ENCODE assay signal across 8 mouse cellular contexts in the genomic region with DNA sequence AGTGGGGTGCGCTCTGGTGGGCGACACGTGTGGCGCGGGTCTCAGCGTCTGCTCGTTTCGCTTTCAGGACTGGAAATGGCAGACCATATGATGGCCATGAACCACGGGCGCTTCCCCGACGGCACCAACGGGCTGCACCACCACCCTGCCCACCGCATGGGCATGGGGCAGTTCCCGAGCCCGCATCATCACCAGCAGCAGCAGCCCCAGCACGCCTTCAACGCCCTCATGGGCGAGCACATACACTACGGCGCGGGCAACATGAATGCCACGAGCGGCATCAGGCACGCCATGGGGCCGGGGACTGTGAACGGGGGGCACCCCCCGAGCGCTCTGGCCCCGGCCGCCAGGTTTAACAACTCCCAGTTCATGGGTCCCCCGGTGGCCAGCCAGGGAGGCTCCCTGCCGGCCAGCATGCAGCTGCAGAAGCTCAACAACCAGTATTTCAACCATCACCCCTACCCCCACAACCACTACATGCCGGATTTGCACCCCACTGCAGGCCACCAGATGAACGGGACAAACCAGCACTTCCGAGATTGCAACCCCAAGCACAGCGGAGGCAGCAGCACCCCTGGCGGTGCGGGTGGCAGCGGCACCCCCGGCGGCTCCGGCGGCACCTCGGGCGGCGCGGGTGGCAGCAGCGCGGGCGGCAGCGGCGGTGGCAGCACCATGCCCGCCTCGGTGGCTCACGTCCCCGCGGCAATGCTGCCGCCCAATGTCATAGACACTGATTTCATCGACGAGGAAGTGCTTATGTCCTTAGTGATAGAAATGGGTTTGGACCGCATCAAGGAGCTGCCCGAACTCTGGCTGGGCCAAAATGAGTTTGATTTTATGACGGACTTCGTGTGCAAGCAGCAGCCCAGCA. TPM values are rescaled to one million over a fixed set of nuclear protein-coding genes. Genes with fewer than 3 reads are reported as not detected.
DNase-seq lines count a peak whose midpoint lies in the region; ATAC-seq lines count a peak whose summit lies in the region.

No protein-coding gene starts in this region.

- no peaks in the 10 kb centered on the region for H3K9me3 ChIP-seq in forebrain, embryonic 16.5 days (ENCODE audit: control insufficient read depth, low read length)
- H3K9me3 ChIP-seq in lung, embryonic 16.5 days (ENCODE audit: control insufficient read depth, low read length): no peaks in the 10 kb centered on the region

- peak overlapping the region; percentile 77 for H3K27ac ChIP-seq in brown adipose tissue, adult 24 weeks (replicated peaks; ENCODE audit: low read depth, low read length)
- H3K27ac ChIP-seq in forebrain, embryonic 16.5 days (ENCODE audit: low read length): peak overlapping the region; percentile 98
- H3K27ac ChIP-seq in lung, embryonic 16.5 days (ENCODE audit: low read length): peak overlapping the region; percentile 100

- H3K4me3 ChIP-seq in brown adipose tissue, adult 24 weeks (ENCODE audit: insufficient read depth, low read depth, low read length): peak overlapping the region; percentile 77
- H3K4me3 ChIP-seq in forebrain, embryonic 16.5 days (replicated peaks; ENCODE audit: low read length): peak overlapping the region; percentile 74
- H3K4me3 ChIP-seq in lung, embryonic 16.5 days (ENCODE audit: low read length): peak overlapping the region; percentile 93

- peak; percentile 80 to 85 for DNase-seq in CD8-positive naive resting alpha-beta T cell, adult 2 months (ENCODE audit: low read depth in 2 of 2, low spot score in 2 of 2)
- DNase-seq in heart, postnatal 36 days: peak; percentile 68 to 78
- DNase-seq in layer of hippocampus, adult 9-11 months: peak; percentile 70
- peak; percentile 38 for DNase-seq in ovary, adult 18-20 months (ENCODE audit: low spot score)
- peak; percentile 86 for DNase-seq in thymus, postnatal 0 days (ENCODE audit: low spot score)

- ATAC-seq in forebrain, embryonic 16.5 days: peak; percentile 22
- ATAC-seq in lung, embryonic 16.5 days (ENCODE audit: low read depth): peak; percentile 15

- peak overlapping the region; percentile 42 for H3K4me2 ChIP-seq in forebrain, embryonic 16.5 days (ENCODE audit: low read length)
- H3K4me2 ChIP-seq in lung, embryonic 16.5 days (ENCODE audit: low read depth, low read length): peak overlapping the region; percentile 79

- no peaks in the 10 kb centered on the region for H3K36me3 ChIP-seq in forebrain, embryonic 16.5 days (ENCODE audit: control insufficient read depth, insufficient read depth)
- no peaks in the 10 kb centered on the region for H3K36me3 ChIP-seq in lung, embryonic 16.5 days (ENCODE audit: control insufficient read depth, insufficient read depth, low read length)

- intact Hi-C loops in heart, postnatal 36 days (cut with DNase I): loop anchor here (2.0 to 10.0 kb wide), 9 partner anchors 162 to 1379 kb away; partner anchors contain the start of gene Heca

- under 1% methylated on average over 64 of the region's 65 CpGs for WGBS in forebrain, embryonic 16.5 days
- under 1% methylated on average over 62 of the region's 65 CpGs for WGBS in lung, embryonic 16.5 days

- no peaks in the 10 kb centered on the region for H3K27me3 ChIP-seq in forebrain, embryonic 16.5 days (replicated peaks; ENCODE audit: control insufficient read depth, insufficient read depth, low read length)
- H3K27me3 ChIP-seq in lung, embryonic 16.5 days (ENCODE audit: control insufficient read depth, insufficient read depth, low read depth, low read length): no peaks in the 10 kb centered on the region

- peak overlapping the region; percentile 89 for H3K9ac ChIP-seq in forebrain, embryonic 16.5 days (replicated peaks; ENCODE audit: low read depth, low read length)
- H3K9ac ChIP-seq in lung, embryonic 16.5 days (ENCODE audit: low read length): peak overlapping the region; percentile 96

- H3K4me1 ChIP-seq in brown adipose tissue, adult 24 weeks (ENCODE audit: control insufficient read depth, insufficient read depth, insufficient read length, low read length): peaks cover 2% of the 10 kb centered on the region; the same call in 1 of the 2 replicates
- peaks cover 16% of the 10 kb centered on the region for H3K4me1 ChIP-seq in forebrain, embryonic 16.5 days (replicated peaks; ENCODE audit: control insufficient read depth, insufficient read depth, low read length)
- peaks cover 28% of the 10 kb centered on the region for H3K4me1 ChIP-seq in lung, embryonic 16.5 days (replicated peaks; ENCODE audit: control insufficient read depth, insufficient read depth, low read length)

RNA-seq across cellular contexts. Expression of gene Cited2, which starts 1.1 kb away (rescaled TPM):
- polyA plus RNA-seq in brown adipose tissue, adult 24 weeks (2012; ENCODE audit: insufficient read depth, insufficient read length, missing spikeins): 12.4 and 14.9 TPM in 2 replicates
- polyA plus RNA-seq in forebrain, embryonic 16.5 days (2015; fragmentation: Nextera tagmentation; extraction: Ambion mirVana): 55.9 and 65.7 TPM in 2 replicates
- 10 to 100 TPM; 53.2 to 62.9 TPM for total RNA-seq in heart, postnatal 36 days (2021)
- polyA plus RNA-seq in lung, embryonic 16.5 days (2015; fragmentation: Nextera tagmentation; extraction: Ambion mirVana): 31.7 and 37.8 TPM in 2 replicates
- 17.7 and 19.9 TPM in 2 replicates for polyA plus RNA-seq in thymus, postnatal 0 days (2015; fragmentation: Nextera tagmentation; extraction: Ambion mirVana)

Comparison
In these comparisons a context has a peak if more than half of its experiments do, and no peak if none do; other contexts are left out.
1. Peak in every context shown above with its lines: DNase-seq, ATAC-seq, H3K4me3 ChIP-seq and H3K27ac ChIP-seq.